Comparison of ENCODE assay signal across 8 mouse cellular contexts in the genomic region with DNA sequence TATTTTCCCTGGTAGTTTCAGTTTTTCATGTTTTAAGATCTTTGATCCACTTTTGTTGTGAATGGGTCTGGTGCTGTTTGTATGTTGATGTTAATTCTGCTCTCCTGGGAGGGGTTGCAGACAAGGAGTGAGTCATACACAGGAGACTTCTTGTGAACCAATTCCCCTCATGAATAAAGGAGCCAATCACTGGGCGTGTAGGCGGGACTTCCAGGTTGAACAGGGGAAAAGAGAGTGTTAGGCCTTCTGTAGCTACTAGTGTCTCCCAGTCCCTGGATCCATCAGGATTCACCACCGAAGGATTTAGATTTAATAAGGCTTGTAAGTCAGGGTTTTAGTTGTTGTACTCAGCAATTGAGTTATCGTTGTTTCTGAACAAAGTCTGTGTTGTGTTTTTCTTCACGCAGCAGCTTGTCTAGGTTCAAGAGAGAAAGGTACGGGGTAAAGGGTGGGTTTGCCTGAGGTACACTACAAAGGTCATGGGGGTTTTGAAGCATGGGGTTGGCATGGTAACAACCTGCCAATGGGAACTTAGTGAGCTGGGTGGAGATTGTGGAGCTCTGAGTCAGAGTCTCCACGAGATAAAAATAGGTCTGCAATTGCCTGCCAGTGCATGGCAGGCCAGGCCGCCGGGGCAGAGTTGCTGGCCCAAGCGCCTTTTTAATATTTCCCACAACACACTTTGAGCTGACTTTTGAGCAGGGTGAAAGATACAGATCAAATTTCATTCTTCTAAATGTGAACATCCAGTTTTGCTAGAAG.
DNase-seq lines count a peak whose midpoint lies in the region; ATAC-seq and TF ChIP-seq lines count a peak whose summit lies in the region.

No protein-coding gene starts in this region.

- H3K4me1 ChIP-seq in heart, embryonic 11.5 days (ENCODE audit: control insufficient read depth, insufficient read depth, low read length) = peaks cover 8% of the 10 kb centered on the region; the same call in 1 of the 2 replicates
- no peaks in the 10 kb centered on the region for H3K4me1 ChIP-seq in midbrain, embryonic 13.5 days (replicated peaks)
- no peaks in the 10 kb centered on the region for H3K4me1 ChIP-seq in limb, embryonic 10.5 days
- no peaks in the 10 kb centered on the region for H3K4me1 ChIP-seq in hindbrain, postnatal 0 days (ENCODE audit: insufficient read depth, low read length)

- no peaks in the 10 kb centered on the region for H3K9me3 ChIP-seq in heart, embryonic 11.5 days (replicated peaks; ENCODE audit: control insufficient read depth, low read length)
- no peaks in the 10 kb centered on the region for H3K9me3 ChIP-seq in midbrain, embryonic 13.5 days
- no peaks in the 10 kb centered on the region for H3K9me3 ChIP-seq in limb, embryonic 10.5 days (replicated peaks)
- H3K9me3 ChIP-seq in hindbrain, postnatal 0 days (ENCODE audit: low read length) = no peaks in the 10 kb centered on the region

- TF ChIP-seq CTCF in hindbrain, postnatal 0 days (IDR thresholded peaks at IDR 0.05; ENCODE audit: low read depth) = no peak

- H3K27ac ChIP-seq in heart, embryonic 11.5 days (ENCODE audit: low read depth, low read length) = peak overlapping the region; percentile 73
- H3K27ac ChIP-seq in midbrain, embryonic 13.5 days = no peak overlapping the region
- H3K27ac ChIP-seq in limb, embryonic 10.5 days = no peak overlapping the region
- H3K27ac ChIP-seq in hindbrain, postnatal 0 days = no peak overlapping the region

- DNase-seq in ZHBTc4 (ENCODE audit: low read depth, low spot score) = peak; percentile 45
- peak; percentile 60 to 66 for DNase-seq in kidney, postnatal 36 days
- no peak for DNase-seq in frontal cortex, postnatal 14 days (ENCODE audit: low spot score in 2 of 2)
- DNase-seq in limb, embryonic 10.5 days (ENCODE audit: low spot score) = no peak
- DNase-seq in hindbrain, postnatal 0 days (ENCODE audit: low spot score) = no peak

- WGBS in heart, embryonic 11.5 days (ENCODE audit: insufficient replicate concordance) = 58% methylated on average over 10 of the region's 10 CpGs
- WGBS in midbrain, embryonic 13.5 days = 91% methylated on average over 10 of the region's 10 CpGs
- WGBS in limb, embryonic 10.5 days = 92% methylated on average over 10 of the region's 10 CpGs
- 87% methylated on average over 10 of the region's 10 CpGs for WGBS in hindbrain, postnatal 0 days

- H3K9ac ChIP-seq in heart, embryonic 11.5 days (ENCODE audit: low read depth, low read length) = no peak overlapping the region
- no peak overlapping the region for H3K9ac ChIP-seq in midbrain, embryonic 13.5 days (replicated peaks)
- H3K9ac ChIP-seq in hindbrain, postnatal 0 days (replicated peaks; ENCODE audit: low read length) = no peak overlapping the region

- peaks cover 6% of the 10 kb centered on the region; the same call in 1 of the 2 replicates for H3K36me3 ChIP-seq in heart, embryonic 11.5 days (ENCODE audit: control insufficient read depth, insufficient read depth, low read length)
- peaks cover 32% of the 10 kb centered on the region for H3K36me3 ChIP-seq in midbrain, embryonic 13.5 days
- H3K36me3 ChIP-seq in limb, embryonic 10.5 days = peaks cover 56% of the 10 kb centered on the region
- peaks cover 8% of the 10 kb centered on the region; the same call in 1 of the 2 replicates for H3K36me3 ChIP-seq in hindbrain, postnatal 0 days (ENCODE audit: insufficient read depth, low read length)

- ATAC-seq in CD4-positive, CD25-positive, alpha-beta regulatory T cell, adult 4 months = peak; percentile 81
- peak; percentile 71 for ATAC-seq in heart, embryonic 11.5 days (replicated peaks; ENCODE audit: insufficient number of reproducible peaks, low FRiP score, low TSS enrichment)
- no peak for ATAC-seq in midbrain, embryonic 13.5 days
- no peak for ATAC-seq in hindbrain, postnatal 0 days

- no peak overlapping the region for H3K4me3 ChIP-seq in heart, embryonic 11.5 days (ENCODE audit: low read depth, low read length)
- H3K4me3 ChIP-seq in midbrain, embryonic 13.5 days (replicated peaks) = no peak overlapping the region
- no peak overlapping the region for H3K4me3 ChIP-seq in limb, embryonic 10.5 days
- no peak overlapping the region for H3K4me3 ChIP-seq in hindbrain, postnatal 0 days (ENCODE audit: low read length)

- H3K4me2 ChIP-seq in heart, embryonic 11.5 days = no peak overlapping the region
- no peak overlapping the region for H3K4me2 ChIP-seq in midbrain, embryonic 13.5 days (replicated peaks)
- no peak overlapping the region for H3K4me2 ChIP-seq in hindbrain, postnatal 0 days (ENCODE audit: low read depth, low read length)

- no peaks in the 10 kb centered on the region for H3K27me3 ChIP-seq in heart, embryonic 11.5 days (ENCODE audit: control insufficient read depth, insufficient read depth, low read length)
- no peaks in the 10 kb centered on the region for H3K27me3 ChIP-seq in midbrain, embryonic 13.5 days
- no peaks in the 10 kb centered on the region for H3K27me3 ChIP-seq in limb, embryonic 10.5 days (ENCODE audit: low read depth, poor library complexity, severe bottlenecking)
- H3K27me3 ChIP-seq in hindbrain, postnatal 0 days (ENCODE audit: insufficient read depth, low read length) = no peaks in the 10 kb centered on the region

Comparison
In these comparisons a context has a peak if more than half of its experiments do, and no peak if none do; other contexts are left out.
1. ATAC-seq: peak in CD4-positive, CD25-positive, alpha-beta regulatory T cell, adult 4 months (single experiment) and heart, embryonic 11.5 days (single experiment); none in midbrain, embryonic 13.5 days (single experiment) and hindbrain, postnatal 0 days (single experiment).
2. DNase-seq: peak in ZHBTc4 (single experiment) and kidney, postnatal 36 days (2 of 2); none in frontal cortex, postnatal 14 days (0 of 2), limb, embryonic 10.5 days (single experiment) and hindbrain, postnatal 0 days (single experiment).